Mouse (Mus musculus) liver, adult 2 months (tissue): ENCODE results near the gene Gm20532.

Experiments used
- CTCF ChIP-seq: fragments of 200-500 bp; IDR thresholded peaks from 2 replicates; pipeline ENCODE4 v1.5.1; 2011; ENCODE audit warnings: low read depth, low read length, control low read depth
- POLR2A ChIP-seq: fragments of 200-500 bp; IDR thresholded peaks from 2 replicates; pipeline ENCODE4 v1.6.1; 2011; ENCODE audit warnings: low read length, control low read depth; ENCODE audit not compliant: insufficient read depth; ENCODE audit errors: extremely low read depth

DNA sequence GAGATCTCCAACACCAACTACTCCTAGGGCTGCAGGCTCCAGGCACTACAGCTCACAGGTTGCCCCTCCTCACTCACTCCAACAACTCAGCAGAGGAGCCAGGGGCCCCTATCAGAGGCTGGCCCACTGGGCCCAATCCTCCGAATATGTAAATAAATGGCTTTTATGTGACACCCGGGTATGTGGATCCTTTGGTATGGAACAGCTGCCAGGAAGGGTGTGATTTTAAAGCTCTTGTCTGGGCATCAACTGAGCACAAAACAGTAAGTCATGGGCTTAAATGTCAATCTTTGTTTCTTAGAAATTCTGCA lies 49.8 kb downstream of the Gm20532 start:
- TF ChIP-seq CTCF (no peak), POLR2A (no peak)
